In the genomic region with DNA sequence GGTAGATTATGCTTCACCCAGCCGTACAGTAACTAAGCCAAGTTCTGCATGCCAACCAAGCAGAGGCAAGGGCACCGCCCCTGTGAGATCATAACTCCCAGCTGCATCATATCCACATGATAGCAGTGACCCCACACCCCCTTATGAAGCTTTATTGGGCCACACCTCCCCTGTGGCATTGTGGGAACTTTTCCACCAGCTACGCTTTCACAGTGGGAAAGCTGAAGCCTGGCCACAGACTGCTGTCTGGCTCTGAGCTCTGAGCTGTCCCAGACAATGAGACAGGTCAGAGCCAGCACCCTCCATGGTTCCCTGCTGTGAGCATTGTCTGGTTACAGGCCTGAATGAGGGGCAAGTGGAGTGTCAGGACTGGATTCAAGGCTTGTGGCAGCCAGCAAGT, we compare ENCODE assay signal across 8 mouse cellular contexts. TPM values are rescaled to one million over a fixed set of nuclear protein-coding genes. Genes with fewer than 3 reads are reported as not detected.
DNase-seq lines count a peak whose midpoint lies in the region; ATAC-seq and TF ChIP-seq lines count a peak whose summit lies in the region.

A gene (plus strand): TSS at position 303 of the 400 bp plus-strand sequence.

- peaks cover 8% of the 10 kb centered on the region for H3K4me1 ChIP-seq in forebrain, embryonic 11.5 days (replicated peaks; ENCODE audit: control insufficient read depth, insufficient read depth, low read length)
- peaks cover 28% of the 10 kb centered on the region for H3K4me1 ChIP-seq in hindbrain, embryonic 13.5 days (replicated peaks)

- TF ChIP-seq CTCF in gastrocnemius, adult 2 months (IDR thresholded peaks at IDR 0.05): no peak

- WGBS in forebrain, embryonic 11.5 days: 82% methylated on average over 3 of the region's 3 CpGs
- 75% methylated on average over 3 of the region's 3 CpGs for WGBS in hindbrain, embryonic 13.5 days

- no peak within 1 kb of the TSS for H3K4me3 ChIP-seq in gastrocnemius, adult 2 months
- H3K4me3 ChIP-seq in forebrain, embryonic 11.5 days (ENCODE audit: low read depth, low read length): no peak within 1 kb of the TSS
- H3K4me3 ChIP-seq in hindbrain, embryonic 13.5 days: no peak within 1 kb of the TSS

- H3K9me3 ChIP-seq in forebrain, embryonic 11.5 days (ENCODE audit: control insufficient read depth, low read length): no peaks in the 10 kb centered on the region
- H3K9me3 ChIP-seq in hindbrain, embryonic 13.5 days: no peaks in the 10 kb centered on the region

- intact Hi-C loops in gastrocnemius, adult 2 months (cut with DNase I): loop anchor here (5.0 to 10.0 kb wide), 2 partner anchors 166 to 306 kb away; a partner anchor contains a TSS

- no peak for ATAC-seq in forebrain, embryonic 11.5 days (replicated peaks; ENCODE audit: low FRiP score)
- ATAC-seq in hindbrain, embryonic 13.5 days (ENCODE audit: low FRiP score): no peak
- ATAC-seq in neutrophil, adult 5-6 weeks (ENCODE audit: extremely low read depth, insufficient number of reproducible peaks, low FRiP score, poor library complexity, severe bottlenecking): no peak

- peaks cover 3% of the 10 kb centered on the region; the same call in 1 of the 2 replicates for H3K36me3 ChIP-seq in forebrain, embryonic 11.5 days (ENCODE audit: control insufficient read depth, insufficient read depth, low read length)
- peaks cover 12% of the 10 kb centered on the region for H3K36me3 ChIP-seq in hindbrain, embryonic 13.5 days

- no peaks in the 10 kb centered on the region for H3K27me3 ChIP-seq in forebrain, embryonic 11.5 days (ENCODE audit: control insufficient read depth, insufficient read depth, low read length)
- H3K27me3 ChIP-seq in hindbrain, embryonic 13.5 days: peaks cover 16% of the 10 kb centered on the region

- no peak for DNase-seq in gastrocnemius, adult 2 months
- no peak for DNase-seq in gastrocnemius, postnatal 25 days
- peak; percentile 75 for DNase-seq in Muller cell, postnatal 12 days (ENCODE audit: inconsistent ontology term)
- DNase-seq in forebrain, embryonic 11.5 days (ENCODE audit: low spot score): no peak
- DNase-seq in lung, adult 18-20 months: peak; percentile 49 to 50
- no peak for DNase-seq in spleen, adult 18-20 months

- no peak within 1 kb of the TSS for H3K4me2 ChIP-seq in forebrain, embryonic 11.5 days (ENCODE audit: low read depth, low read length, severe bottlenecking)
- H3K4me2 ChIP-seq in hindbrain, embryonic 13.5 days: no peak within 1 kb of the TSS

- peak within 1 kb of the TSS; percentile 98; the same call in 1 of the 2 replicates for H3K27ac ChIP-seq in gastrocnemius, adult 2 months
- H3K27ac ChIP-seq in forebrain, embryonic 11.5 days (ENCODE audit: low read depth, low read length): no peak within 1 kb of the TSS
- H3K27ac ChIP-seq in hindbrain, embryonic 13.5 days: no peak within 1 kb of the TSS

- H3K9ac ChIP-seq in forebrain, embryonic 11.5 days (ENCODE audit: low read length): no peak within 1 kb of the TSS
- H3K9ac ChIP-seq in hindbrain, embryonic 13.5 days: 0 out of 2 replicates have a peak within 1 kb of the TSS, but pooled peaks have one; percentile 15

RNA-seq across cellular contexts. Expression of the gene that starts here (rescaled TPM):
- 1 to 10 TPM; 4.1 to 5.2 TPM for total RNA-seq in gastrocnemius, adult 2 months (2021)
- 1 to 10 TPM; 4.1 to 4.5 TPM for total RNA-seq in gastrocnemius, postnatal 25 days (2021)
- polyA plus RNA-seq in forebrain, embryonic 11.5 days (2014; fragmentation: Nextera tagmentation; extraction: Ambion mirVana): 49.5 and 51.9 TPM in 2 replicates
- 42.2 and 44.8 TPM in 2 replicates for polyA plus RNA-seq in hindbrain, embryonic 13.5 days (2015; fragmentation: Nextera tagmentation; extraction: Ambion mirVana)
- total RNA-seq in neutrophil, adult 5-6 weeks (2017): 46.7 TPM in 2 replicates

Comparison
In these comparisons a context has a peak if more than half of its experiments do, and no peak if none do; other contexts are left out.
1. DNase-seq: peak in Muller cell, postnatal 12 days (single experiment) and lung, adult 18-20 months (2 of 2); none in gastrocnemius, adult 2 months (single experiment), gastrocnemius, postnatal 25 days (single experiment), forebrain, embryonic 11.5 days (single experiment) and spleen, adult 18-20 months (0 of 2).